Mouse (Mus musculus) cerebellum, adult 2 months (tissue): ENCODE measurements at regions not wholly inside any gene's neighbourhood (a gene's known extent, or its start where the extent isn't known, plus 50 kb on each side); places are given as distances from the start of the nearest gene placed in this dataset.
A peak's percentile ranks its signal among the peaks of the same experiment; 100 is the strongest.

Experiments used
- DNase-seq, 2 experiments: peaks; one replicate each; pipeline ENCODE4 v3.0.0; 2021
- H3K27ac ChIP-seq: fragments of 200-500 bp; 2 replicates; pipeline ENCODE4 v1.5.1; 2012; ENCODE audit warnings: low read length, control low read depth, inconsistent platforms; ENCODE audit not compliant: insufficient read depth
- H3K27me3 ChIP-seq: fragments of 200-500 bp; 2 replicates; pipeline ENCODE4 v1.6.1; 2012; ENCODE audit warnings: inconsistent platforms, mild to moderate bottlenecking, low read length, moderate library complexity; ENCODE audit not compliant: control insufficient read depth, insufficient read depth
- H3K4me1 ChIP-seq: fragments of 200-500 bp; 2 replicates; pipeline ENCODE4 v1.6.1; 2011; ENCODE audit warnings: low read length; ENCODE audit not compliant: control insufficient read depth, insufficient read depth
- H3K4me3 ChIP-seq: fragments of 200-500 bp; replicated peaks from 2 replicates; pipeline ENCODE3; 2011; ENCODE audit warnings: mild to moderate bottlenecking, low read depth, low read length, control low read depth; ENCODE audit not compliant: insufficient read depth
- CTCF ChIP-seq: fragments of 200-500 bp; IDR thresholded peaks from 2 replicates; pipeline ENCODE4 v1.5.1; 2011; ENCODE audit warnings: low read depth, mild to moderate bottlenecking, control low read depth, low read length, moderate library complexity, borderline replicate concordance; ENCODE audit not compliant: insufficient read depth
- POLR2A ChIP-seq: fragments of 200-500 bp; IDR thresholded peaks from 2 replicates; pipeline ENCODE4 v1.6.1; 2011; ENCODE audit warnings: low read length, control low read depth, borderline replicate concordance; ENCODE audit not compliant: insufficient read depth
- WGBS: fragments of 180-500 bp; shearing (Covaris S2); methylation state at CpG from one replicate; pipeline ENCODE4 v1.1.7; 2018; 5-methylcytosine and 5-hydroxymethylcytosine counted together

DNA sequence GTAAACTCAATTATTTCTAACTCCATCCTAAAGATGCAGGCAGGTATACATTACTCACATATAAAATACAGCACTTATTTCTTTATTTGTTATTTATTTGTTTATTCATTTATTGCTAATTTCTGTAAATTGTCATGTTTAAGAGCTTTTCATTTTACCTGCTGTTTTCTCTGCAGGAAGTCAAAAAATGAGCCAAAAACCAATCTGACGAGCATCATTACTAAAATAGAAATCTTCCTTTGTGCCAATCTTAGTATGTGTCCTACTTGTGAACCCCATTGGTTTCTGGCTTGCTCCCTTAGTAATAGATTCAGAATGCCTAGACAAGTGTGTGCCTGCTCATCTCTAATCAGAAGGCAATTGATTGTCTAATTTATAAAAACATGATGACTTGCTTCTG is 495.1 kb upstream of the Manea start:
- peak in 1 of 2 experiments; percentile 32 for DNase-seq
- Histone ChIP-seq H3K27me3 (no peaks in the 10 kb centered on the region; the same call in 1 of the 2 replicates), H3K4me1 (no peaks in the 10 kb centered on the region), H3K4me3 (no peak overlapping the region), H3K27ac (no peak overlapping the region)
- WGBS = 2% methylated on average over 1 of the region's 1 CpGs
- no peak for TF ChIP-seq CTCF

DNA sequence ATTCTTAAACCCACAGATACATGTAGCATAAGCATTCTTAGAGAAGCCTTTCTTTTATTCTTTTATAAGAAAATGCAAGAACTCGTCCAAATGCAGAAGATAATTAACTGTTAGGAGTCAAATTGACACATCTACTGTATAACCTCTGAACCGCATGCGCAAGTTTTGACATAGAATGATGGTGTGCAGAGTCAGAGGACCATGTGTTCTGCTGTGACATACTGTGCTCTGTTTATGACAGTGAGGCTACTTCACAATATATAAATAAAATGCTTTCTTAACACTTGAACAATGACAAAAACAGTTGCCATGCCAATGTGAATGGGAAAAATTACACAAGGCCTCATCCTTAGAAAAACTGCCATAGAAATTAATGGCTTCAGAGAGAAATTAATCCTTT is 454.1 kb upstream of the Manea start:
- no peak overlapping the region for H3K4me3 ChIP-seq
- no peak for TF ChIP-seq CTCF
- no peak for TF ChIP-seq POLR2A

DNA sequence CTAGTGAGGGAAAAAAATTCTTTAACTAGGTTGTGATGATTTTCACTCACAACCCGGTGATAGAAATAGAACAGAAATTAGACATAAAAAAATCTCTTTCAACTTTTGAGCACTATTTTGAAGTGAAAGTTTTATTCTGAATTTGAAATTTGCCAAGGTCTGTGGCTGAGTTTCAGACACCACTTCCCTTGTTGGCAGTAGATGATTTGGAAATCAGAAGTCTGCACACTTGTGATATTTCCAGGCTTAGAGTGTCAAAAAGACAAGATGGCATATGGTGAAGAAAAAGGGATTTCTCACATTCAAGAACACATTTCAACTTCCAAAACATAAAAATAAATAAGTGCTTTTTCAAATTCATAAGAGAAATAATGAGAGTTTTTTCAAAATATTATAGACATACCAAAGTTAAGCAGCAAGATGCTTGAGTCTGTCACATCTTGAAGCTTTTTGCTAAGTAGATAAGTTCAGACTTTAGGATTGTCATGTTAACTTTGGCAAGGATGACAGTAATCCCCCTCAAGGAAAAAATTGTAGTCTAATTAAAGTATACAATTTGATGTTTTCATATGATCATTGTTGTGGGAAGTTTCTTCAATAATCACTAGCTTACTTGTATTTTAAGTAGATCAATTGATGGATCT is 446.6 kb upstream of the Manea start:
- TF ChIP-seq POLR2A (no peak), CTCF (no peak)
- H3K4me1 ChIP-seq = no peaks in the 10 kb centered on the region
- H3K27me3 ChIP-seq = no peaks in the 10 kb centered on the region
- H3K4me3 ChIP-seq = no peak overlapping the region
- H3K27ac ChIP-seq = no peak overlapping the region
- no peak for DNase-seq
- 84% methylated on average over 1 of the region's 1 CpGs for WGBS

More for the DNA sequence above, 454.1 kb upstream of the Manea start:
- no peak for DNase-seq
- H3K27me3 ChIP-seq = no peaks in the 10 kb centered on the region
- WGBS = 78% methylated on average over 3 of the region's 3 CpGs
- no peak overlapping the region for H3K27ac ChIP-seq
- no peaks in the 10 kb centered on the region for H3K4me1 ChIP-seq

DNA sequence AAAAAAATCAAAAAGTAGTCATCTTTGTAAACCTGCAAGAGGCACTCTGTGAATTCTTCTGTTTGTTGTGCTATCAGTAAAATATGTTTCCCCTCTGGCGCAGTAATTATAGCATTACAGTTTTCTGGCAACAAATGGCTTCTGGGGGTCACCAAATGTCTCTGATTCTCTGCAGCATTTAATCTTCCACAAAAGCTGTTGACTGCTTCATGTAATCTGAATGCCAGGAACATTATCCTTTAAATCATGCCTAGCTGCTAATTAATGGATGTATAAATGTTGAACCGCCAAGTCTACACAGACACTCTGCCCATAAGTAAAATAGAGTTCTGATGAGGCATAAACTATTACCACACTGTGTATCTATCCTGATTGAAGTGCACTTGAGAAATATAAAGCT is 421.2 kb upstream of the Manea start:
- H3K4me1 ChIP-seq = no peaks in the 10 kb centered on the region
- no peak for TF ChIP-seq CTCF
- TF ChIP-seq POLR2A = no peak
- no peak overlapping the region for H3K4me3 ChIP-seq
- no peak for DNase-seq
- 52% methylated on average over 2 of the region's 2 CpGs for WGBS
- H3K27ac ChIP-seq = no peak overlapping the region
- no peaks in the 10 kb centered on the region for H3K27me3 ChIP-seq

DNA sequence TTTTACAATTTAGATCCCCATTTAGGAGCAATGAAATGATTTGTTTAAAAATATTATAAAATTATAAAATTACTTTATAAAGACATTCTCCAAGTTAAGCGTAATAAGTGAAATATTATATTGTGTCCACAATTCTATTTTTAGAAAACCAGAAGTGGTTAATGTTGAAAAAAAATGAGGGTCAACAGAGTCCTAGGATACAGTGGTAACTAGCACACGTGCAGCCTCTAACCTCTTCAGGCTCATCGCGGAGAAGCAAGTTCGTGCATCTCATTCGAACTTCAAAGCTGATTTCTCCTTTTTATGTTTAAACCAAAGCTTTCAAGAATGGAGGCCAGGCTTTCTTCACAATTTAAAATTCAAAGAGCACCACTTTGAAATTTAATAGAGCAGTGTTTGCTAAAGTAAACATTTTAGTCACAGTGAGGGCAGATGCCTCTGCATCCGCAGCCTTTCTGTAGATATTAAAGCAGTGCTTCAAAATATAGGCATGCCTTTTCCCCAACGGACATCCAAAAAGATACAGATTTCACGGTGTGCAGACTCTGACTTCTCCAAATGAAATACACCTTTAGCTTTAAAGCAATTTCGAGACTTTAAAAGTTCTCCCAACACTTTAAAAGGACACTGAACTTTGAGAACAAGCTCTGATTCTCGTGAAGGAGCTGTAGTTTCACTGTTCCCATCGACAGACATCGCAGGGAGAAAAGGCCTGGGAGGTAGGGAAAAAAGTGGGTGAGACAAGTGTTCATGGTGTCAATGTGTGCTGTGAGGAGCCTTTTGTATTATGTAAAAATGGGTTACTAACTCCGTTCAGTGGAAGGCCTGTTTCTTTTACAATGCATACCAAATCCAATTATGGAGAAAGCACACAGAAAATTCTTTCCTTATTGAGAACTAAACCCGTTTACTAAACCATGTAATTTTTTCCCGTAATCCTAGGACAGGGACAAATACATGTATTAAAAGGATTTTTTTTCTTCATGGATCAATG is 419.8 kb upstream of the Manea start:
- no peaks in the 10 kb centered on the region for H3K4me1 ChIP-seq
- TF ChIP-seq CTCF (no peak), POLR2A (no peak)
- 47% methylated on average over 16 of the region's 16 CpGs for WGBS
- no peak overlapping the region for H3K4me3 ChIP-seq
- no peaks in the 10 kb centered on the region for H3K27me3 ChIP-seq
- H3K27ac ChIP-seq = no peak overlapping the region
- no peak for DNase-seq

DNA sequence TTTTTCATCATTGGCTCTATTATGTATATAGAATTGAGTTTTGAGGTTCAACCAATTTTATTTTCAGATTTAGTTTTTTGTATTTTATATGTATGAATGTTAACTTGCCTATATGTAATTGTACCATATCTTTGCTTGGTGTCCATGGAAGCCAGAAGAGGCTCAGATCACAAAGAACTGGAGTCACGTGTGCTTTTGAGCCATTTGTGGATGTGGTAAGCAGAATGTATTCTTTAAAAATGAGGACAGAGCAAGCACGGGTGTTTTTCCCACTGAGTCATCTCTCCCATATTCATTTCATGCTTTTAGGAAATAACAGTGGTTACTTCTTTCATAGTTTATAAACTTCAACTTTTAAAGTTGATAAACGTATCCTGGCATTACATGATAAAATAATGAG is 394.1 kb upstream of the Manea start:
- TF ChIP-seq CTCF (no peak), POLR2A (no peak)
- DNase-seq = no peak
- Histone ChIP-seq H3K27ac (no peak overlapping the region), H3K4me3 (no peak overlapping the region), H3K4me1 (no peaks in the 10 kb centered on the region), H3K27me3 (no peaks in the 10 kb centered on the region)
- 83% methylated on average over 3 of the region's 3 CpGs for WGBS

DNA sequence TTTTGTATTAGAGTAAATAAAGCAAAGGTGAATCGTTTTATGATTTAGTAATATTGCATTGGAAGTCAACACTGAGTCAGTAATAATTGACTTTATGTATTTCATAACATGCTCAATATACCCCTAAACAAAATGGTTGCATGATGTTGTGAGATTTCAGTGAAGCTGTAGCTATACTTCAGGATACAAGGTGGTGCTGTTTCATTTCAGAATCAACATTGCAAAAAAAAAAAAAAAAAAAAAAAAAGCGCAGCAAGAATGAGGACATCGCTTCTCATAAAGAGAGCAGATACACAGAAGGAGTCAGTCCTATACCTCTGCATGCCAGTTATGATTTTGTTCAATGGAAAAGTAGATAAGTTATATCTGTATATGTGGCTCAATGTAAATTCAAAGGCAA is 389.7 kb upstream of the Manea start:
- H3K27ac ChIP-seq = no peak overlapping the region
- no peak for TF ChIP-seq CTCF
- no peak for TF ChIP-seq POLR2A
- no peak for DNase-seq
- no peaks in the 10 kb centered on the region for H3K27me3 ChIP-seq
- H3K4me1 ChIP-seq = no peaks in the 10 kb centered on the region
- 77% methylated on average over 3 of the region's 3 CpGs for WGBS
- H3K4me3 ChIP-seq = no peak overlapping the region

DNA sequence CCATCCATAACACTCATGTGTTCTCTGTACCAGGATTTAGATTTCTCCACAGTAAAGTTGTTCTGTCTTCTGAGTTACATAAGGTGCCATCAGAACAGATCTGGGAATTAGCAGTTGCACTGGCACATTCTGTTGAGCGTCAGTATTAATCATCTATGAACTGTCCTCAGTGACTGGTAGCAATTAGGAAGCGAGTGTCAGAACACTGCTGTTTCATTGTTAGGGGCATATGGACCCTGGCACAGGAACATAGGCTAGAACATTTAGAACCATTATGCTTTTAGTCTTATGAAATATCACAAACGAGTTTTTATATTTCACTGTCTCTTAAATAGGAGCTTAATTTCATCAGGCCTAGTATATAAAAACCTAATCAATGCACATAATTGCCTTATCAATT is 367.7 kb upstream of the Manea start:
- no peaks in the 10 kb centered on the region for H3K27me3 ChIP-seq
- H3K4me3 ChIP-seq = no peak overlapping the region
- H3K27ac ChIP-seq = no peak overlapping the region
- no peak for TF ChIP-seq POLR2A
- TF ChIP-seq CTCF = no peak
- DNase-seq = no peak
- H3K4me1 ChIP-seq = no peaks in the 10 kb centered on the region
- WGBS = 46% methylated on average over 3 of the region's 3 CpGs

DNA sequence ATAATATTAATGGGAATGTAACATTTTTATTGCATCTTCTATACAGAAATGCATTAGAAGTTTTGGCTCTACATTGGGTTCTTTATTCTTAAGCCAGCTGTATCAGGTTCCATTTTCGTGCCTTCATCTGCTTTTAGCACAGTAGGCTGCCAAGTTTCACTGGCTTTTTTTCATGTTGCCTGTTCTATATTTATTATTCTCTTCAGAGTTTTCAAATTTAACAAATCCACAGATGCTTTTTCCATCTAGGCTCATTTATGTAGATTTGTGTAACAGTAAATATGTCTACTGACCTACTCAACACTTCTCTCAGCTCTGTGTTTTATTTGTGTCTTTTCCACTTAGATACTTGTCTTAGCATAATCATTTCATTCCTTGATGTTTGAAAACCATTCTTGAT is 363.3 kb upstream of the Manea start:
- no peaks in the 10 kb centered on the region for H3K4me1 ChIP-seq
- DNase-seq = no peak
- H3K27ac ChIP-seq = no peak overlapping the region
- no peaks in the 10 kb centered on the region for H3K27me3 ChIP-seq
- H3K4me3 ChIP-seq = no peak overlapping the region
- WGBS = 37% methylated on average over 1 of the region's 1 CpGs
- no peak for TF ChIP-seq CTCF
- TF ChIP-seq POLR2A = no peak
